Mouse (Mus musculus): ENCODE results near the gene Thrap3. TPM values are rescaled to one million over a fixed set of nuclear protein-coding genes. Genes with fewer than 3 reads are reported as not detected.

Gene Thrap3
- polyA plus RNA-seq, 1 experiment from 2014 or later, result 185 TPM

DNA sequence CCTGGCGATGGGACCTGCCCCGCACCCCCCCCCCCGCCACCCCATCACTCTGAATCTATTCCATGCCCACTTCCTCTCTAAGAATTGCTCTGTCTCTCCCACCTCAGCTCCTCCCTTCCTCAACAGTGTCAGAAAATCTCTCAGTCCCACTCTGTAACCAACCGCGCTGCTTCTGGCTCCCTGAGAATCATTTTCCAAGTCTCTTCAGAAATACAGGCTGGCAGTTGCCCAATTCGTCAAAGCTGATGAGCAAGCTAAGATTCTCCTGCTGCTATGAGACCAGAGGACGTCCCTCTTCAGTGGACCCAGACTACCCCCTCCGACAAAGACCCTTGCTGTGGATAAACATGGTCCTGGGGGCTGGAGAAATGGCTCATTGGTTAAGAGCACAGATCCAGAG is 43.1 kb downstream of the Thrap3 start:
- WGBS, result 68% methylated on average over 8 of the region's 8 CpGs
- Histone ChIP-seq H3K36me3 (ENCODE audit: control insufficient read depth, insufficient read depth, low read length) (0 out of 2 replicates have a peak, but pooled peaks cover 2% of the 10 kb centered on the region), H3K27me3 (replicated peaks; ENCODE audit: control insufficient read depth, insufficient read depth, low read length) (no peaks in the 10 kb centered on the region), H3K4me2 (ENCODE audit: low read depth, low read length) (no peak overlapping the region), H3K9me3 (ENCODE audit: control insufficient read depth, low read length) (0 out of 2 replicates have a peak, but pooled peaks cover 3% of the 10 kb centered on the region), H3K4me3 (ENCODE audit: low read depth, low read length) (no peak overlapping the region), H3K27ac (replicated peaks; ENCODE audit: low read depth, low read length) (no peak overlapping the region), H3K9ac (ENCODE audit: low read depth, low read length) (no peak overlapping the region), H3K4me1 (ENCODE audit: control insufficient read depth, insufficient read depth, low read length) (peaks cover 15% of the 10 kb centered on the region; the same call in 1 of the 2 replicates)
- DNase-seq (ENCODE audit: low spot score), result no peak
- no peak for ATAC-seq (ENCODE audit: low read depth)

DNA sequence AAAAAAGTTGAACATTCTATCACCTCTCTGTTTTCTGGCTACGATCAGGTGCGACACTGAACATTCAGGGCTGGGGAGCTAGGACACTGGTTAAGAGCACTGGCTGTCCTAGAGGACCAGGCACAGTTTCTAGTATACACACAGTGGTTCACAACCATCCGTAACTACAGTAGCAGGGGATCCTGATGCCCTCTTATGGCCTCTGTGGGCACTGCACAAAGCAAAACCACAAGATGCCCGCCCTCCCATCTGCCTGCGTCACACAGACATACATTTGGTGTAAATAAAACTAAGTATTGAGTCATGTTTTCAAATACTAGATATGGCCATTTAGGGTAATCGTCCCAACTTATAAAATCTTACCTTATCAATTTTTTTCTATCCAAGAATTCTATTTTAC is 45.0 kb downstream of the Thrap3 start:
- Histone ChIP-seq H3K36me3 (ENCODE audit: control insufficient read depth, insufficient read depth, low read length) (peaks cover 10% of the 10 kb centered on the region; the same call in 1 of the 2 replicates), H3K27ac (replicated peaks; ENCODE audit: low read depth, low read length) (no peak overlapping the region), H3K4me3 (ENCODE audit: low read depth, low read length) (no peak overlapping the region), H3K4me2 (ENCODE audit: low read depth, low read length) (no peak overlapping the region), H3K9me3 (ENCODE audit: control insufficient read depth, low read length) (0 out of 2 replicates have a peak, but pooled peaks cover 3% of the 10 kb centered on the region), H3K27me3 (replicated peaks; ENCODE audit: control insufficient read depth, insufficient read depth, low read length) (no peaks in the 10 kb centered on the region), H3K4me1 (ENCODE audit: control insufficient read depth, insufficient read depth, low read length) (peaks cover 7% of the 10 kb centered on the region; the same call in 1 of the 2 replicates), H3K9ac (ENCODE audit: low read depth, low read length) (no peak overlapping the region)
- DNase-seq (ENCODE audit: low spot score) (no peak), ATAC-seq (ENCODE audit: low read depth) (no peak)
- WGBS, result 90% methylated on average over 6 of the region's 6 CpGs

DNA sequence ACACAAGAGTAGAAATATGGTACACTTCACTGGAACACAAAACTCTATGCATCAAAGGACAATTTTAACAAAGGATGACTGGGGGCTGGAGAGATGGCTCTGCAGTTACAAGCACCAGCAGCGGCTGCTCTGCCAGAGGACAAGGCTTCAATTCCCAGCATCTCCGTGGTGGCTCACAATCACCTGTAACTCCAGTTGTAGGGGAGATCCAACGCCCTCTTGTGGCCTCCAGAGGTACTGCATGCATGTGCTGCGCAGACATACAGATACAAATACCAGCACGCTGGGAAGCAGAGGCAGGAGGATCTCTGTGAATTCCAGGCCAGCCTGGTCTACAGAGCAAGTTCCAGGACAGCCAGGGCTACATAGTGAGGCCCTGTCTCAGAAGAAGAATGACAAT is 45.9 kb downstream of the Thrap3 start:
- Histone ChIP-seq H3K4me1 (ENCODE audit: control insufficient read depth, insufficient read depth, low read length) (peaks cover 7% of the 10 kb centered on the region; the same call in 1 of the 2 replicates), H3K36me3 (ENCODE audit: control insufficient read depth, insufficient read depth, low read length) (peaks cover 16% of the 10 kb centered on the region; the same call in 1 of the 2 replicates), H3K9ac (ENCODE audit: low read depth, low read length) (no peak overlapping the region), H3K4me2 (ENCODE audit: low read depth, low read length) (no peak overlapping the region), H3K9me3 (ENCODE audit: control insufficient read depth, low read length) (0 out of 2 replicates have a peak, but pooled peaks cover 3% of the 10 kb centered on the region), H3K4me3 (ENCODE audit: low read depth, low read length) (no peak overlapping the region), H3K27ac (replicated peaks; ENCODE audit: low read depth, low read length) (peak overlapping the region; percentile 71; the same call in 1 of the 2 replicates), H3K27me3 (replicated peaks; ENCODE audit: control insufficient read depth, insufficient read depth, low read length) (no peaks in the 10 kb centered on the region)
- 63% methylated on average over 5 of the region's 5 CpGs for WGBS
- no peak for DNase-seq (ENCODE audit: low spot score)
- no peak for ATAC-seq (ENCODE audit: low read depth)

DNA sequence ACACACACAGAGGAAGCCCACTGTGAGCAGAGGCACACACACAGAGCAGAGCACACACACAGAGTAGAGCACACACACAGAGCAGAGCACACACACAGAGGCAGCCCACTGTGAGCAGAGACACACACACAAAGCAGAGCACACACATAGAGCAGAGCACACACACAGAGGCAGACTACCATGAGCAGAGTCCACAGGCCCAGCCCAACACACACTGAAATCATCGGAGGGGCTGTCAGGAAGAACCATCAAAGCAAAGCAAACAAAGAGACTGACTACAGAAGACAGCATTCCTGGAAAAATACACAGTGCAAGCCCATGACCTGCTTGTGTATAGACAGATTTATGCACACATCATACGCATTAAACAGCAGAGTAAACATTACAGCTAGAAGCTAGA is 46.7 kb downstream of the Thrap3 start:
- WGBS, result 28% methylated on average over 2 of the region's 2 CpGs
- DNase-seq (ENCODE audit: low spot score), result no peak
- ATAC-seq (ENCODE audit: low read depth), result peak; percentile 44; the same call in 1 of the 2 replicates

DNA sequence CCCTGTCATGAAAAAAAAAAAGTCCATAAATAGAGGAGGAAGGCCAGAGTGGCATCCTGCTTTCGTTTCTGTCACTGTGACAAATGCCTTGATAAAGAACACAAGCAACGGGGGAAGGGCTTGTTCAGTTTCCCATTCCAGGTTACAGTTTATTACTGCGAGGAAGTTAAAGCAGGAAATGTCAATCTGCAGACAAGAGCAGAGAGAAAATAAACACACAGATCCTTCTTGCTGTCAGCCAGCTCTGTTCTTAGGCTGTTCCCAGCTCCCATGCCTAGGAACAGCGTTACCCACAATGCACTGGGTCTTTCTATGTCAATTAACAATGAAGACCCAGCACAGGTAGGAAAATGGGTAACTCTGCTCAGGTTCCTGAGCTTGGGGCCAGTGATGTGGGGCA is 47.4 kb downstream of the Thrap3 start:
- H3K36me3 ChIP-seq (ENCODE audit: control insufficient read depth, insufficient read depth, low read length), result peaks cover 24% of the 10 kb centered on the region

More for the DNA sequence above, 46.7 kb downstream of the Thrap3 start:
- H3K9me3 ChIP-seq (ENCODE audit: control insufficient read depth, low read length), result 0 out of 2 replicates have a peak, but pooled peaks cover 3% of the 10 kb centered on the region
- H3K27me3 ChIP-seq (replicated peaks; ENCODE audit: control insufficient read depth, insufficient read depth, low read length), result no peaks in the 10 kb centered on the region
- H3K9ac ChIP-seq (ENCODE audit: low read depth, low read length), result no peak overlapping the region
- H3K36me3 ChIP-seq (ENCODE audit: control insufficient read depth, insufficient read depth, low read length), result peaks cover 24% of the 10 kb centered on the region
- peak overlapping the region; percentile 71 for H3K27ac ChIP-seq (replicated peaks; ENCODE audit: low read depth, low read length)
- H3K4me2 ChIP-seq (ENCODE audit: low read depth, low read length), result no peak overlapping the region
- peaks cover 14% of the 10 kb centered on the region for H3K4me1 ChIP-seq (ENCODE audit: control insufficient read depth, insufficient read depth, low read length)
- H3K4me3 ChIP-seq (ENCODE audit: low read depth, low read length), result no peak overlapping the region

DNA sequence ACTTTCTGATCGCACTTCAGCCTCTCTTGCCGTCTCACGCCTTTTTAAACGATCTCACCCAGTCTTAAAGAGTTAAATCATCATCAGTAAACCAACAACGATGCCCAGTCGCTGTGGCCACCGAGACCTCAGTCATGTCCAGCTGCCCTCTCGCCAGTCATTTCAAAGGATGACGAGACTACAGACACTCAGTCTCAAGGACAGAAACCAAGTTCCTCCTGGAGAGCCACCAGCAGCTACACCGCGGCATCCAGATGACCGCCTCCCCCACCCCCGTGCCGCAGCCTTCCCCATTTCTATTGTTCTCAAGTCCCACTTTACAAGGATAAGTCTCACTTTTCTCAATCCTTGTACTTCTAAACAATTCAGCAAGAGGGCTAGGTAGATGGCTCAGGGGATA is 49.7 kb downstream of the Thrap3 start:
- no peak for ATAC-seq (ENCODE audit: low read depth)
- H3K9me3 ChIP-seq (ENCODE audit: control insufficient read depth, low read length), result 0 out of 2 replicates have a peak, but pooled peaks cover 3% of the 10 kb centered on the region

More for the DNA sequence above, 47.4 kb downstream of the Thrap3 start:
- no peak overlapping the region for H3K4me2 ChIP-seq (ENCODE audit: low read depth, low read length)
- no peak overlapping the region for H3K9ac ChIP-seq (ENCODE audit: low read depth, low read length)
- peaks cover 19% of the 10 kb centered on the region for H3K4me1 ChIP-seq (ENCODE audit: control insufficient read depth, insufficient read depth, low read length)
- H3K27me3 ChIP-seq (replicated peaks; ENCODE audit: control insufficient read depth, insufficient read depth, low read length), result no peaks in the 10 kb centered on the region
- H3K9me3 ChIP-seq (ENCODE audit: control insufficient read depth, low read length), result 0 out of 2 replicates have a peak, but pooled peaks cover 3% of the 10 kb centered on the region
- 41% methylated on average over 4 of the region's 4 CpGs for WGBS
- peak overlapping the region; percentile 71 for H3K27ac ChIP-seq (replicated peaks; ENCODE audit: low read depth, low read length)
- DNase-seq (ENCODE audit: low spot score) (no peak), ATAC-seq (ENCODE audit: low read depth) (no peak)
- H3K4me3 ChIP-seq (ENCODE audit: low read depth, low read length), result no peak overlapping the region

DNA sequence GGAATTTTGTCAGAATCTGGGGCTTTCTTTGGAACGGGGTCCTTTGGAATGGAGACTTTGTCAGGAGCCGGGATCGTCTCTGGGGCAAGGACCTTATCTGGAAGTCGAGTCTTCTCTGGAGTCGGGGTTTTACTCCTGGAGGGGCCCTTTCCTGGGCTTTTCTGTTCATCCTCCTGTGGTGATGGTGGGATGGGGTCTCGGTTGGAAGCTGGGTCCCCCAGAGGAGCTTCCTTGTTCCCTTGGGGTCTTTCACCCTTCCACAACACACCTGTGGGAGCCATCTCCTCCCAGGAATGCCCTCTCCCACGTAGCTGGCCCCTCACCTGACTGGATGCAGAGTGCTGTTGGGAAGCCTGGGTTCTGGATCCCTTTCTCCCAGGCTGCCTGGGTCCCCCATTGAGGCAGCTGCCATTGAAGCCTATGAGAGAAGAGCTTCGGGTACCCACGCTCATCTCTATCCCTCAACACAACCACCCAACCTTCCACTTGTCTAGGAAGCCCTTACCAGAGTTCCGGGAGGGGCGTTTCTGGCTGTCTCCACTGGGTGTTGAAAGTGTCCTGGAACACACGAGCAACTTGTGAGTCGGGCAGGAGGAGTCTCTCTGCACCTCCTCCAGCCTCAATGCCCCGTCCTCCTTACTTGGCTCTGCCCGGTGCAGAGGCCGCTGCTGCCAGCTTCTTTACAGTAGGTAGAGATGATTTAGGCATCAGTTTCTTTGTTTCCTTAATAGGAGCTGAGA is 50.7 kb downstream of the Thrap3 start:
- no peak overlapping the region for H3K9ac ChIP-seq (ENCODE audit: low read depth, low read length)
- 0 out of 2 replicates have a peak, but pooled peaks cover 3% of the 10 kb centered on the region for H3K9me3 ChIP-seq (ENCODE audit: control insufficient read depth, low read length)
- no peak for DNase-seq (ENCODE audit: low spot score)
- H3K4me2 ChIP-seq (ENCODE audit: low read depth, low read length), result peak overlapping the region; percentile 84; the same call in 1 of the 2 replicates
- H3K36me3 ChIP-seq (ENCODE audit: control insufficient read depth, insufficient read depth, low read length), result peaks cover 22% of the 10 kb centered on the region
- H3K4me3 ChIP-seq (ENCODE audit: low read depth, low read length), result no peak overlapping the region
- H3K4me1 ChIP-seq (ENCODE audit: control insufficient read depth, insufficient read depth, low read length), result peaks cover 37% of the 10 kb centered on the region
- ATAC-seq (ENCODE audit: low read depth), result no peak
- whole genome bisulfite sequencing, result 76% methylated on average over 16 of the region's 16 CpGs
- peak overlapping the region; percentile 85 for H3K27ac ChIP-seq (replicated peaks; ENCODE audit: low read depth, low read length)
- no peaks in the 10 kb centered on the region for H3K27me3 ChIP-seq (replicated peaks; ENCODE audit: control insufficient read depth, insufficient read depth, low read length)

More for the DNA sequence above, 49.7 kb downstream of the Thrap3 start:
- peaks cover 22% of the 10 kb centered on the region for H3K36me3 ChIP-seq (ENCODE audit: control insufficient read depth, insufficient read depth, low read length)
- no peak overlapping the region for H3K9ac ChIP-seq (ENCODE audit: low read depth, low read length)
- H3K27me3 ChIP-seq (replicated peaks; ENCODE audit: control insufficient read depth, insufficient read depth, low read length), result no peaks in the 10 kb centered on the region
- peaks cover 30% of the 10 kb centered on the region for H3K4me1 ChIP-seq (ENCODE audit: control insufficient read depth, insufficient read depth, low read length)
- no peak overlapping the region for H3K4me3 ChIP-seq (ENCODE audit: low read depth, low read length)
- no peak overlapping the region for H3K4me2 ChIP-seq (ENCODE audit: low read depth, low read length)
- WGBS, result 60% methylated on average over 14 of the region's 14 CpGs
- DNase-seq (ENCODE audit: low spot score), result no peak
- no peak overlapping the region for H3K27ac ChIP-seq (replicated peaks; ENCODE audit: low read depth, low read length)

DNA sequence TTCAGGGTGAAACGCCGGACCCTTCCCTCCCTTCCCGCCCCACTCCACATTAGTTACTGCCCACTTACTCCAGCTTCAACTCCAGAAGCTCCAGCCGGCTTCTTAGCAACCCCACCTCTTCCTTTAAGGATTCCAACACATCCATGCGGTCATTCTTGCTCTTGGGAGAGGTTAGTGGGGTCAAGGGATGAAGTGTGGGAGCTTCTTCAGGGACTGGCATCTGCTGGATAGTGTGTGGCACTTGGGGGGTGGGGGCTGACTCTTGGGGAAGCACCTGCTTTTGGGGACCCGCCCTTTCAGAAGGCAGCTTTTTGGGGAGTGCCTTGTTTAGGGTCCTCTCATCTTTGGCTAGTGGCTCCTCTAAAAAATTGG is 51.6 kb downstream of the Thrap3 start:
- peaks cover 37% of the 10 kb centered on the region for H3K4me1 ChIP-seq (ENCODE audit: control insufficient read depth, insufficient read depth, low read length)
- H3K4me3 ChIP-seq (ENCODE audit: low read depth, low read length), result peak overlapping the region; percentile 68
- no peaks in the 10 kb centered on the region for H3K27me3 ChIP-seq (replicated peaks; ENCODE audit: control insufficient read depth, insufficient read depth, low read length)
- peak overlapping the region; percentile 84 for H3K4me2 ChIP-seq (ENCODE audit: low read depth, low read length)
- H3K27ac ChIP-seq (replicated peaks; ENCODE audit: low read depth, low read length), result peak overlapping the region; percentile 85
- no peak for ATAC-seq (ENCODE audit: low read depth)
- DNase-seq (ENCODE audit: low spot score), result no peak
- H3K9ac ChIP-seq (ENCODE audit: low read depth, low read length), result peak overlapping the region; percentile 45; the same call in 1 of the 2 replicates
- H3K9me3 ChIP-seq (ENCODE audit: control insufficient read depth, low read length), result no peaks in the 10 kb centered on the region
- H3K36me3 ChIP-seq (ENCODE audit: control insufficient read depth, insufficient read depth, low read length), result peaks cover 22% of the 10 kb centered on the region
- WGBS, result 41% methylated on average over 6 of the region's 6 CpGs

Measured in embryonic facial prominence, embryonic 14.5 days (tissue).